Mouse (Mus musculus): ENCODE measurements around the gene Rfx4. TPM values are rescaled to one million over a fixed set of nuclear protein-coding genes. Genes with fewer than 3 reads are reported as not detected.

Rfx4 gene
- total RNA-seq, 2 experiments from 2014 or later: 0.20 to 0.23 TPM

DNA sequence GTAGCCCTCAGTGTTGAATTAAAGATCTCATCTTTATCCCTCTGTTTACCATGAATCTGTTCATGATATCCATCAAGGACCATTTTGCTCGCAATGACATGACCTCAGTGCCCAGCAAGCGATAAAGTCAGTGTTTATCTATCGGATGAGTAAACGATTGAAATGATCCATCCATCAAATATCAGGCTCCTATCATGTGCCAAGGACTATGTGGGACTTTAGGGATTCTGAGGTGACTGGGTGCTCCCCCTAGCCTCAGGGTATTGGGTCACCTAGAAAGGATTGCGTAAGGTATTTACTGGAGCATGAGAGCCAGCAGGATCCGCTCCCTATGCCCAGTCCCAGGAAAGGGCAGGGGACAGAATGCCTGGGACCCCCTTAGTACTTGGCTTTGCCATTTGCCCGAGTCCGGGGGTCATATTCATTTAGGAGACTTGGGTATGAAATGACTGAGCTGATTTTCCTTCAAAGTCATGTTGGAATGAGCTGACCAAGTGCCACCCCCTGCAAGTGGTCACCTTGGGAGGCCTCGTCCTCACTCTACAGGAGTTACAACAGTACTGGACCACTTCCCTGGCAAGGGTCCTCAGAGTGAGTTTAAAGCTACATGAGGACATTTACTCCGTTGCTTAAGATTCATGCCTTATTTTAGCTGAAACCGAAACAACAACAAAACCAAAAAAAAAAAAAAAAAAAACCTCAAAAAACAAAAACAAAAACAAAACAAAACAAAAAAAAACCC lies 55.5 kb downstream of the Rfx4 start:
- DNase-seq (ENCODE audit: low spot score in 2 of 2): no peak

DNA sequence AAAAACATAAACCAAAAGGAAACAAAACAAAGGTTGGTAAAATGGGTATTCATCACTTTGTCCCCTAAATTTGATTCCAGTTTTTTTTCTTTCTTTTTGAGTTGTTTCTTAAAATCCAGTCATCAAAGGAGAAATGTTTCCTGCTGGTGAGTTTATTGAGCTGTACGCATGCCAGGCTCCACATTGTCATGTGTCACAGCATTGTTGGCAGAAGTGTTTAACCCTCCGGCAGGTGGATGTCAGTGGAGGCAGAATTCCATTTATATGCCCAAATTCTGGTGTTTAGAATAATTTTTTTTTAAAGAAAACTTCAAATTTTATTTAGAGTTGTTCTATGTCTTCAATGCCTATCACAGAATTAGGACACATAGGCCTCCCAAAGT lies 56.0 kb downstream of the Rfx4 start:
- DNase-seq (ENCODE audit: low spot score in 2 of 2): no peak

- no peak for DNase-seq (ENCODE audit: low spot score in 2 of 2)
Measured at GRCm38 (mm10) chr10:84815676-84816436, 60.0 kb downstream of the Rfx4 start.

DNA sequence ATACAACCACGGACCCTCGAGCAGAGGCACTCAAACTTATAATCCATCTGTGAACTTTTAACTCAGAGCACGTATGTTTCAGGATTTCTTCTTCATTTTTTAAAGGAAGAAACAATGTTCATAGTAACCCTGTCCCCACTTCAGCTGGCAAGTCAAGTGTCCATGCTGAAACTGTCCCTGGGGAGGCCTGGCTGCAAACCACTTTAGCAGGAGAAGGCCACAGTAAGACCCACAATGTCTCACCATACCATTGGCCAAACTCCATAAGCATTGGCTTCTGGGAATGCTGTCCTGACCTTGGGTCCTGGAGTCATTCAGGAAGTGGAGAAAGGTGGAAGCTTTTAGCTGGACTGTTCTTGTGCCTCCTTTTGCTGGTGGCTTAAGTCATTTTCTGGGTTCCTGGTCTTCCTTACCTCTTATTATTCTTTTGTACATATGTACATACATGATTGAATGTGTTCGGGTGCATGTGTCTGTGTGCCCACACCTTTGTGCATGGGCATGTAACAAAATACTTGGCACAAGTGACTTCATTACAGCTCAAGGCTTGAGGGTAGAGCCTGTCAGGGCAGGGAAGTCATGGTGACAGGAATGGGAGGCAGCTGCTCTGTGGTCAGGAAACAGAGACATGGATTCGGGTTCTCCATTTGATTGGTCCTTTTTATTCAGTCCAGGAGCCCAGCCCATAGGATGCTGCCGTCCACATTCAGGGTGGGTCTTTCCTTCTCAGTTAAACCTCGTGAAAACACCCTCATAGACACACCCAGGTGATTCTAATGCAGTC lies 61.4 kb downstream of the Rfx4 start:
- no peak for DNase-seq (ENCODE audit: low spot score in 2 of 2)

- no peak for DNase-seq (ENCODE audit: low spot score in 2 of 2)
Measured at GRCm38 (mm10) chr10:84819669-84820068, 63.8 kb downstream of the Rfx4 start.

DNA sequence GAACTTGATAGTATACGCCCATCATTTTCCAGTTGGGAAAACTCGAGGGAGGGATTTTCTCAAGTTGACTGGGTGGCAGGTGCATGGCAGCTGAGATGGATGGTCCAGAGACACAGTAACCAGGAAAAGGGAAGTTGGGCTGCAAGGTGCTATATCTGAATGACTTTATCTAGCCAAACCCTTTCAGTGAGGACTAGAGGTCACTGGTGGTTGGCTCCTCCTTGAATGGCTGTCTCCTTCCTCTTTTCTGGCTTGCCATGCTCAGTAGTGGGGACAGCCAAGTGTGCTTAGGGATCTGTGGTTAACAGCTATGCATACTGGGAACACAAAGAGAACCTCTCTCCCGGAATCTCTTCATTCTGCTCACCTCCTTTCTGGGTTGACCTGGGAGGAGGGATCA lies 64.4 kb downstream of the Rfx4 start:
- no peak for DNase-seq (ENCODE audit: low spot score in 2 of 2)

DNA sequence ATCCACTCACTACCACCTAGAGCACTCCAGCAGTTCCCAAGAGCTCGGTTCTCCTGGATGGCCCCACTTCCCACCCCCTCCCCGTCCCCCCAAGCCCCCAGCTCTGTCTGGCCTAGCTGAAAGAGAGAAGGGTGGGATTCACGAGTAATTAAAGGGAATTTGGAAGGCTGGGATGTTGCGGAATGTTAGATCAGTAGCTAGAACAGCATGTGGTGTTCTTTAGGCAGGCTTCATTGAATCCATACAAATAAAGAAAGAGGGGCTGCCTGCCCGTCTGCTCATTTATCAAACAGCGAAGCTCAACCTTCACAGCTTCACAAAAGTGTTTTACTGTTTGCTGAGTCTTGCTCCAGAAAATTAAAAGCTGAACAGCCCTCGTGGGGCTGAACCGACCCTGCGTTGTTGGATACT lies 66.9 kb downstream of the Rfx4 start:
- no peak for DNase-seq (ENCODE audit: low spot score in 2 of 2)

GRCm38 (mm10) chr10:84823621-84824020 lies 67.8 kb downstream of the Rfx4 start:
- peak in 1 of 2 experiments; percentile 20 for DNase-seq (ENCODE audit: low spot score in 2 of 2)

GRCm38 (mm10) chr10:84829009-84829408 lies 73.1 kb downstream of the Rfx4 start:
- no peak for DNase-seq (ENCODE audit: low spot score in 2 of 2)

DNA sequence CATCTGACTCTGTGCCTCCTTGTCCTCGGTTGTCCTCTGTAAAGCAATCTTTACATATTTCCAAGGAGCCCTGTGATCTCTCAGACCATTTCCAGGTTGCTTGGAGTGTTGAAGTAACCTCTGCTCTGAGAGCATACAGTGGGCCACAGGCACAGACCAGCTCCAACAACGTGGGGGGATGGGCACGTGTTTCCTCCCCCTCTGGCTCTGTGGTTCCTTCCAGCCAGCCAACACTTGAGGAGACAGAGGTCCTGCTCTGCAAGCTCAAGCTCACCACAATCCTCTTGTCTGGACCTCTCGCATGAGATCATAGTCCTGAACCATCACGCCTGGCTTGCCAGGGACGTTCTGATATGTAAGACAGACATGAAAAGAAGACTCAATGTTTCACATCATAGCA lies 79.7 kb downstream of the Rfx4 start:
- no peak for DNase-seq (ENCODE audit: low spot score in 2 of 2)

- DNase-seq (ENCODE audit: low spot score in 2 of 2): no peak
Measured at GRCm38 (mm10) chr10:84836104-84836503, 80.2 kb downstream of the Rfx4 start.

DNA sequence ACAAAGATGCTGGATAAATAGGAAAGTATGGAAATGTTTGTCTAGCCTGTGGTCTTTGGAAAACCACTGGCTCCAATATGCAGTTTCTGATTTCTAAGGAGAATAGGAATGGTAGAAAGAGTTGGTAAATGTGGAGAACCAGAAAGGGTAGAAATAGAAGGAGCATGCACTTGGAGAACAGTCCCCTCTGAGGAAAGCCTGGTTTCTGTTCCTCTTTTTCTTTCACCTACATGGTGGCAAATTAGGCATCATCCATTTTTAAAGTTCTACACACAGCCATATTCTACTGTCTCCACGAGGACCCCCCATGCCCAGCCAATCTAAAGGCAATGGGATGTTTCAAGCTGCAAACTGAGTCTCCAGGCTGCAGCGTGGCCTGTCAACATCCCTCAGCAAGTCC lies 81.5 kb downstream of the Rfx4 start:
- no peak for DNase-seq (ENCODE audit: low spot score in 2 of 2)

GRCm38 (mm10) chr10:84838850-84839473 lies 83.1 kb downstream of the Rfx4 start:
- no peak for DNase-seq (ENCODE audit: low spot score in 2 of 2)

GRCm38 (mm10) chr10:84846638-84847037 lies 90.8 kb downstream of the Rfx4 start:
- DNase-seq (ENCODE audit: low spot score in 2 of 2): no peak

- DNase-seq (ENCODE audit: low spot score in 2 of 2): peak; percentile 43 to 81
Measured at GRCm38 (mm10) chr10:84851981-84852979, 96.4 kb downstream of the Rfx4 start.

GRCm38 (mm10) chr10:84854059-84854458 lies 98.2 kb downstream of the Rfx4 start:
- no peak for DNase-seq (ENCODE audit: low spot score in 2 of 2)

- no peak for DNase-seq (ENCODE audit: low spot score in 2 of 2)
Measured at GRCm38 (mm10) chr10:84855466-84855865, 99.6 kb downstream of the Rfx4 start.

- DNase-seq (ENCODE audit: low spot score in 2 of 2): no peak
Measured at GRCm38 (mm10) chr10:84858371-84858770, 102.5 kb downstream of the Rfx4 start.

- no peak for DNase-seq (ENCODE audit: low spot score in 2 of 2)
Measured at GRCm38 (mm10) chr10:84858806-84859496, 103.1 kb downstream of the Rfx4 start.

All from gastrocnemius, postnatal 4 days (tissue).